Mouse (Mus musculus) MEL (cell line): ENCODE data around the gene Usmg5. TPM values are rescaled to one million over a fixed set of nuclear protein-coding genes. Genes with fewer than 3 reads are reported as not detected.

Experiments
- DNase-seq: peaks from one replicate; pipeline ENCODE4 v3.0.0; 2011; ENCODE audit warnings: low read depth, low spot score
- H3K27ac ChIP-seq: 2 replicates; pipeline ENCODE4 v1.5.1; 2012; ENCODE audit warnings: low read depth, mild to moderate bottlenecking, control low read depth, low read length, moderate library complexity; ENCODE audit not compliant: control insufficient read depth
- H3K27me3 ChIP-seq, 2 experiments: fragments of 150-350 bp in 1 of 2; sonication (generic) in 1 of 2; 2 replicates each; pipeline ENCODE4 v1.6.1; 2012; ENCODE audit warnings: low read length in 2 of 2, mild to moderate bottlenecking in 2 of 2, improper control_type of control experiment in 1 of 2, moderate library complexity in 1 of 2; ENCODE audit not compliant: insufficient read depth in 2 of 2, control insufficient read depth in 1 of 2
- H3K36me3 ChIP-seq, 2 experiments: 2 replicates each; pipeline ENCODE4 v1.6.1; 2012 to 2014; ENCODE audit warnings: low read length in 2 of 2, improper control_type of control experiment in 1 of 2, inconsistent platforms in 1 of 2, mild to moderate bottlenecking in 1 of 2; ENCODE audit not compliant: insufficient read depth in 2 of 2, control insufficient read depth in 1 of 2
- H3K4me1 ChIP-seq, 2 experiments: fragments of 150-350 bp in 1 of 2; sonication (generic) in 1 of 2; 2 replicates each; pipeline ENCODE4 v1.6.1; 2012; ENCODE audit warnings: low read length in 2 of 2, improper control_type of control experiment in 1 of 2, mild to moderate bottlenecking in 1 of 2; ENCODE audit not compliant: insufficient read depth in 2 of 2, control insufficient read depth in 1 of 2
- H3K4me3 ChIP-seq, 2 experiments: fragments of 150-350 bp in 1 of 2; sonication (generic) in 1 of 2; 2 replicates each; pipeline ENCODE4 v1.5.1; 2012; ENCODE audit warnings: low read depth in 2 of 2, low read length in 2 of 2, mild to moderate bottlenecking in 2 of 2, moderate library complexity in 2 of 2, control low read depth in 1 of 2, improper control_type of control experiment in 1 of 2; ENCODE audit not compliant: control insufficient read depth in 1 of 2, insufficient read depth in 1 of 2
- H3K79me2 ChIP-seq: 2 replicates; pipeline ENCODE4 v1.6.1; 2012; ENCODE audit warnings: mild to moderate bottlenecking, low read length, moderate library complexity; ENCODE audit not compliant: control insufficient read depth, poor library complexity, insufficient read depth
- H3K9ac ChIP-seq: 2 replicates; pipeline ENCODE4 v1.6.1; 2012; ENCODE audit warnings: low read depth, mild to moderate bottlenecking, control low read depth, low read length, moderate library complexity; ENCODE audit not compliant: control insufficient read depth, poor library complexity, severe bottlenecking
- H3K9me3 ChIP-seq: fragments of 150-350 bp; sonication (generic); replicated peaks from 2 replicates; pipeline ENCODE4 v1.6.1; 2012; ENCODE audit warnings: mild to moderate bottlenecking, low read length, improper control_type of control experiment, moderate library complexity; ENCODE audit not compliant: insufficient read depth
- BHLHE40 ChIP-seq: IDR thresholded peaks from 2 replicates; pipeline ENCODE4 v1.6.1; 2012; ENCODE audit warnings: low read depth, mild to moderate bottlenecking, inconsistent platforms, low read length, improper control_type of control experiment, borderline replicate concordance
- CHD2 ChIP-seq: IDR thresholded peaks from 2 replicates; pipeline ENCODE4 v1.6.1; 2011; ENCODE audit warnings: low read length, improper control_type of control experiment
- CTCF ChIP-seq, 3 experiments: IDR thresholded peaks in 2 of 3; conservative IDR thresholded peaks in 1 of 3; 2 replicates each; pipeline ENCODE4 v1.5.1; 2011 to 2012; ENCODE audit warnings: low read length in 3 of 3, low read depth in 2 of 3, mild to moderate bottlenecking in 2 of 3, improper control_type of control experiment in 1 of 3, inconsistent platforms in 1 of 3, mixed read lengths in 1 of 3, moderate library complexity in 1 of 3; ENCODE audit not compliant: control insufficient read depth in 1 of 3, insufficient read depth in 1 of 3, poor library complexity in 1 of 3, severe bottlenecking in 1 of 3
- ELF1 ChIP-seq: IDR thresholded peaks from 2 replicates; pipeline ENCODE4 v1.6.1; 2014; ENCODE audit warnings: low read depth, mild to moderate bottlenecking, inconsistent platforms, low read length, improper control_type of control experiment, moderate library complexity
- EP300 ChIP-seq, 2 experiments: IDR thresholded peaks; 2 replicates each; pipeline ENCODE4 v1.6.1; 2011; ENCODE audit warnings: improper control_type of control experiment in 2 of 2, low read length in 2 of 2, low read depth in 1 of 2, mild to moderate bottlenecking in 1 of 2
- JUND ChIP-seq: IDR thresholded peaks from 2 replicates; pipeline ENCODE4 v1.6.1; 2011; ENCODE audit warnings: low read depth, mild to moderate bottlenecking, improper control_type of control experiment, low read length
- MAX ChIP-seq: IDR thresholded peaks from 2 replicates; pipeline ENCODE4 v1.6.1; 2011; ENCODE audit warnings: low read length, improper control_type of control experiment
- MXI1 ChIP-seq: IDR thresholded peaks from 2 replicates; pipeline ENCODE4 v1.6.1; 2011; ENCODE audit warnings: mild to moderate bottlenecking, low read depth, low read length, improper control_type of control experiment
- MYC ChIP-seq: IDR thresholded peaks from 2 replicates; pipeline ENCODE4 v1.6.1; 2011; ENCODE audit warnings: low read depth, mild to moderate bottlenecking, low read length, improper control_type of control experiment, moderate library complexity
- NELFE ChIP-seq: IDR thresholded peaks from 2 replicates; pipeline ENCODE4 v1.6.1; 2011; ENCODE audit warnings: low read depth, low read length, improper control_type of control experiment
- NRF1 ChIP-seq: IDR thresholded peaks from 2 replicates; pipeline ENCODE4 v1.6.1; 2014; ENCODE audit warnings: low read depth, mild to moderate bottlenecking, inconsistent platforms, low read length, improper control_type of control experiment, moderate library complexity; ENCODE audit not compliant: poor library complexity, insufficient read depth, severe bottlenecking
- POLR2A ChIP-seq, 2 experiments: IDR thresholded peaks; 2 replicates each; pipeline ENCODE4 v1.6.1; 2011 to 2012; ENCODE audit warnings: low read length in 2 of 2, mild to moderate bottlenecking in 2 of 2, control low read depth in 1 of 2, improper control_type of control experiment in 1 of 2, low read depth in 1 of 2, moderate library complexity in 1 of 2; ENCODE audit not compliant: control insufficient read depth in 1 of 2, insufficient read depth in 1 of 2, poor library complexity in 1 of 2
- POLR2AphosphoS2 ChIP-seq: IDR thresholded peaks from 2 replicates; pipeline ENCODE4 v1.6.1; 2011; ENCODE audit warnings: low read length, improper control_type of control experiment
- POLR2AphosphoS5 ChIP-seq: IDR thresholded peaks from 2 replicates; pipeline ENCODE4 v1.6.1; 2012; ENCODE audit warnings: low read depth, borderline replicate concordance, mild to moderate bottlenecking, inconsistent platforms, low read length, moderate library complexity, mixed read lengths
- RAD21 ChIP-seq: IDR thresholded peaks from 2 replicates; pipeline ENCODE4 v1.6.1; 2011; ENCODE audit warnings: mild to moderate bottlenecking, low read depth, low read length, improper control_type of control experiment
- SIN3A ChIP-seq: IDR thresholded peaks from 2 replicates; pipeline ENCODE4 v1.6.1; 2012; ENCODE audit warnings: low read length, improper control_type of control experiment, inconsistent platforms
- SMC3 ChIP-seq: IDR thresholded peaks from 2 replicates; pipeline ENCODE4 v1.6.1; 2011; ENCODE audit warnings: low read depth, low read length, improper control_type of control experiment
- TAL1 ChIP-seq: IDR thresholded peaks from 2 replicates; pipeline ENCODE4 v1.6.1; 2012; ENCODE audit warnings: mild to moderate bottlenecking, inconsistent platforms, low read length, moderate library complexity, mixed read lengths
- TBP ChIP-seq: IDR thresholded peaks from 2 replicates; pipeline ENCODE4 v1.8.0; 2011; ENCODE audit warnings: low read depth, low read length, improper control_type of control experiment
- TCF12 ChIP-seq: IDR thresholded peaks from 2 replicates; pipeline ENCODE4 v1.6.1; 2014; ENCODE audit warnings: low read depth, mild to moderate bottlenecking, inconsistent platforms, low read length, improper control_type of control experiment, moderate library complexity
- UBTF ChIP-seq: IDR thresholded peaks from 2 replicates; pipeline ENCODE4 v1.6.1; 2012; ENCODE audit warnings: low read depth, mild to moderate bottlenecking, inconsistent platforms, low read length, improper control_type of control experiment, moderate library complexity, borderline replicate concordance; ENCODE audit not compliant: insufficient read depth
- ZC3H11A ChIP-seq: IDR thresholded peaks from 2 replicates; pipeline ENCODE4 v1.6.1; 2012; ENCODE audit warnings: low read depth, mild to moderate bottlenecking, inconsistent platforms, low read length, improper control_type of control experiment
- ZKSCAN1 ChIP-seq: IDR thresholded peaks from 2 replicates; pipeline ENCODE4 v1.6.1; 2012; ENCODE audit warnings: low read depth, mild to moderate bottlenecking, inconsistent platforms, low read length, improper control_type of control experiment, moderate library complexity
- ZNF384 ChIP-seq: IDR thresholded peaks from 2 replicates; pipeline ENCODE4 v1.6.1; 2012; ENCODE audit warnings: low read depth, mild to moderate bottlenecking, inconsistent platforms, low read length, improper control_type of control experiment
- polyA plus RNA-seq, 2 experiments: library from polyadenylated mRNA; stranded (reverse) in 1 of 2; unstranded in 1 of 2; fragments of >175 nt in 1 of 2; fragments of >200 nt in 1 of 2; gene quantifications; 2 replicates each; pipeline versions ENCODE4 v1.2.1 to v1.2.4; 2012; ENCODE audit warnings: low replicate concordance in 2 of 2, low read depth in 1 of 2; ENCODE audit not compliant: insufficient read length in 2 of 2, insufficient read depth in 1 of 2, missing spikeins in 1 of 2
- total RNA-seq: library from RNA; depleted of rRNA; stranded (reverse); fragments of 300-350 nt; gene quantifications from 2 replicates; pipeline ENCODE4 v1.2.3, GENCODE M21; 2012

The Usmg5 gene
- total and polyA plus RNA-seq, 3 experiments = 745 to 750 TPM; not detected in 1

DNA sequence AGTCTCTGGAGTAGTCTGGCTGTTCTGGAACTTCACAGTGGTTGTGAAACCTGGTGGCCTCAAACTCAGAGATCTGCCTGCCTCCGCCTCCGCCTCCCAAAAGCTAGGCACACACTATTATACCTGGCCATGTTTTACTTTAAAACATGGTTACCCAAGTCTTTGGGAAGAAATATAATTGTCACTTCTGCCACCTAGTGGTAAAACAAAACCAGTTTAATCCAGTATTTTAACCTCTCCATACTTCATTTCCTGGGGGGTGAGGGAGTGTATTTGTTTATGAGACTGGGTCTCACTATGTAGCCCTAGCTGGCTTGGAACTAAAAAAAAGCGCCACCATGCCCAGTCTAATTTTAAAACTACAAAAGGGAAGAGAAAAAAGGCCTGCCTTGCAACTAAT, 46.8 kb downstream of the Usmg5 start:
- H3K9me3 ChIP-seq = no peaks in the 10 kb centered on the region
- no peak overlapping the region for H3K27ac ChIP-seq
- no peaks in the 10 kb centered on the region for H3K27me3 ChIP-seq
- 0 out of 2 replicates have a peak, but pooled peaks cover 2% of the 10 kb centered on the region for H3K79me2 ChIP-seq
- TF ChIP-seq SMC3 = peak; percentile 55
- 0 out of 2 replicates have a peak, but pooled peaks have one; percentile 32 for TF ChIP-seq SIN3A
- TF ChIP-seq CTCF (IDR thresholded peaks at IDR 0.05 in 2 of 3, conservative IDR thresholded peaks at IDR 0.05 in 1 of 3; ENCODE audit: control insufficient read depth in 1 of 3, insufficient read depth in 1 of 3, low read depth in 2 of 3, low read length in 3 of 3, poor library complexity in 1 of 3, severe bottlenecking in 1 of 3) = peak in 2 of 3 experiments; percentile 42 to 68; a peak in 4 of 6 replicates
- TF ChIP-seq EP300 (IDR thresholded peaks at IDR 0.05; ENCODE audit: low read depth in 1 of 2, low read length in 2 of 2) = no peak
- TF ChIP-seq TBP = no peak
- no peak for TF ChIP-seq TAL1
- TF ChIP-seq NRF1 = no peak
- no peak for TF ChIP-seq POLR2A (IDR thresholded peaks at IDR 0.05; ENCODE audit: control insufficient read depth in 1 of 2, insufficient read depth in 1 of 2, low read depth in 1 of 2, low read length in 2 of 2, poor library complexity in 1 of 2)
- TF ChIP-seq JUND = no peak
- TF ChIP-seq NELFE = no peak
- peak; percentile 47 for TF ChIP-seq RAD21
- TF ChIP-seq MXI1 = no peak
- DNase-seq = peak; percentile 64
- H3K4me1 ChIP-seq = no peaks in the 10 kb centered on the region
- H3K4me3 ChIP-seq = no peak overlapping the region
- H3K9ac ChIP-seq = no peak overlapping the region
- peaks cover 11 to 32% of the 10 kb centered on the region in 2 experiments for H3K36me3 ChIP-seq

DNA sequence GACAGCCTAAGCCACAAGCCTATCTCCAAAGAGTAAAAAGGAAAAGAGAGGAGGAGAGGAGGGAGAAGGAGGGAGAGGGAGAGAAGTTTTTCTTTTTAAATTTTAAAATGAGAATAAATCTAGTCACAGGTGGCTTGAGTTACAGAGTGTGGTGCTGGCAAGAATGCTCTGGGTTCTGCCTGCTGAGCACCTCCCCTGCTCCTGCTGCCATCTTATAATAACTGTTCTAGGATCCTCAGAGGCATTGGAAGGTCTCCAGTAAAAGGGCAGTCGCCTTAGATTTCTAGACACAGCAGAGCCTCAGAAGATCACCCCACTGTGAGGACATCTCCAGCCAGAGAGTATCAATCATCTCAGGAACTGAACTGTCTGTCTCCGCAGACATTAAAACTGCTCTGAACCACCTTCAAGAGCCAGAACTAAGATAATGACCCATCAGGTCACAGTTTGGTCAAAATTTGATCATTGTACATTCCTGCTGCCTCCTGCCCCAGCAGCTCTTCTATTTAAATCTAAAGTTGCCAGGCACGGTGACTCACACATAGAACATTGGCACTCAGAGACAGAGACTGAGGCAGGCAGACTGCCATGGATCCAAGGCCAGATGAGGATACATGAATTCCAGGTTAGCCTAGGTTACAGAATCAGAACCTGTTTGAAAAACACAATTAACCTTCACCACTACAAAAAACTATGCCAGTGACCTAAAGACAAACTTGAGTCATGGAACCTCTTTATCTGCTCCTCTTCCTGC, 49.5 kb downstream of the Usmg5 start:
- H3K9ac ChIP-seq = no peak overlapping the region
- H3K27me3 ChIP-seq = no peaks in the 10 kb centered on the region
- peaks cover 8 to 43% of the 10 kb centered on the region in 2 experiments for H3K36me3 ChIP-seq
- H3K27ac ChIP-seq = no peak overlapping the region
- no peaks in the 10 kb centered on the region for H3K4me1 ChIP-seq
- no peak for TF ChIP-seq MYC
- no peak for TF ChIP-seq BHLHE40
- no peak for TF ChIP-seq TCF12
- no peak for TF ChIP-seq ZKSCAN1
- TF ChIP-seq CHD2 = no peak
- no peak for TF ChIP-seq MXI1
- no peak for TF ChIP-seq SIN3A
- no peak for TF ChIP-seq POLR2A (IDR thresholded peaks at IDR 0.05; ENCODE audit: control insufficient read depth in 1 of 2, insufficient read depth in 1 of 2, low read depth in 1 of 2, low read length in 2 of 2, poor library complexity in 1 of 2)
- no peak for TF ChIP-seq ZC3H11A
- no peak for TF ChIP-seq NRF1
- TF ChIP-seq UBTF = no peak
- TF ChIP-seq ZNF384 = no peak
- TF ChIP-seq POLR2AphosphoS5 = no peak
- no peak for TF ChIP-seq MAX
- no peak for TF ChIP-seq POLR2AphosphoS2
- TF ChIP-seq ELF1 = no peak
- no peak for TF ChIP-seq EP300 (IDR thresholded peaks at IDR 0.05; ENCODE audit: low read depth in 1 of 2, low read length in 2 of 2)
- no peak for DNase-seq
- no peaks in the 10 kb centered on the region for H3K9me3 ChIP-seq
- H3K4me3 ChIP-seq = no peak overlapping the region
- H3K79me2 ChIP-seq = no peaks in the 10 kb centered on the region
